Mouse (Mus musculus): ENCODE measurements around the gene Exosc9.

The Exosc9 gene
- long read RNA-seq, experiment 1, transcript Exosc9-201 (12 exons, 1,617 nt): major isoform, 30 of 38 reads
- long read RNA-seq, experiment 1, partial matches to known transcripts: 8 of 38 reads
- long read RNA-seq, experiment 1, other reads (novel, unspliced or antisense): 0 of 38 reads
- long read RNA-seq, experiment 2, transcript Exosc9-201 (12 exons, 1,617 nt): major isoform, 24 of 47 reads
- long read RNA-seq, experiment 2, partial matches to known transcripts: 17 of 47 reads
- long read RNA-seq, experiment 2, other reads (novel, unspliced or antisense): 6 of 47 reads

- intact Hi-C loops (cut with DNase I): no loop called here
These were observed at the start of gene Exosc9 for GRCm38 (mm10) chr3:36552406-36553047. Gene Exosc9, plus strand, starts transcription at chr3:36552606.

- intact Hi-C loops (cut with DNase I): no loop called here
These were observed 47.1 kb upstream of the Exosc9 start for GRCm38 (mm10) chr3:36505306-36505705.

- intact Hi-C loops (cut with DNase I): no loop called here
These were observed 46.3 kb upstream of the Exosc9 start for GRCm38 (mm10) chr3:36505809-36506735.

- intact Hi-C loops (cut with DNase I): no loop called here
These were observed 40.9 kb upstream of the Exosc9 start for GRCm38 (mm10) chr3:36511491-36511890.

DNA sequence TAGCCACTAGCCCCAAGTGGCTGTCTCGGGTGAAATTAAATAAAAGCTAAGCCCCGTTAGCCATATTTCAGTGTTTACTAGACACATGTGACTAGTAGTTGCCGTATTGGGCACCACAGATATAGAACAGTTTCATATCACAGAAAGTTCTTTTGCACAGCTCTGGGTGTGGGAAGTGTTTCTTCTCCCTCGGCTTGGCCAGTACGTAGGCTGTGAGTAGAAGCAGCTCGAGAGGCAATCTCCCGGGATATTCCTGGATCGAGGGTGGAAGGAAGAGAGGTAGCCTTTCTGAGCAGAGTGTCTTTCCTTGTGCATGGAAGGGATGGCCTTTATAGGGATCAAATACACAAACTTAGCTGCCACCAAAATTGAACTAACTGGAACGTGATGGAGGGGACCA is 36.2 kb upstream of the Exosc9 start:
- intact Hi-C loops (cut with DNase I): no loop called here

- intact Hi-C loops (cut with DNase I): no loop called here
These were observed 31.0 kb upstream of the Exosc9 start, which contains the start of gene Gm11549 for GRCm38 (mm10) chr3:36521073-36522060. Gene Gm11549, minus strand, starts transcription at chr3:36521813.

DNA sequence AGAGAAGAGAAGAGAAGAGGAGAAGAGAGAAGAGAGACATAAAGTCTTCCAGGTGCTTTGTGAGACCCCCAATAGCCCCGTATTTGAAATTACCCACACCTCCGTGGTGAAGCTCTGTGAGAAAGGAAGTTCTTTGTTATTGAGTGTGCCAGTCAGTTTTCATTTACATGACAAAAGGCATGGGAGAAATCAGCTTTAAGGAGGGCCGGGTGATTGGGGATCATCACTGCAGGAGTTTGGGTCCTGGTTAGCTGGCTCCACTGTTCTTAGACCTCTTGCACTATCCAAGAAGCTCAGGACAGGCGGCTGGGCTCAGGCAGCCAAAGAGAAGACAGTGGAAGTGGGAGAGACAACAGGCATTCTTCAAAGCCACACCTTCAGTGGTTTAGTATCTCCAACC is 30.3 kb upstream of the Exosc9 start:
- intact Hi-C loops (cut with DNase I): no loop called here

GRCm38 (mm10) chr3:36524466-36524865 is 27.9 kb upstream of the Exosc9 start:
- intact Hi-C loops (cut with DNase I): no loop called here

GRCm38 (mm10) chr3:36530345-36530744 is 22.1 kb upstream of the Exosc9 start:
- intact Hi-C loops (cut with DNase I): no loop called here

DNA sequence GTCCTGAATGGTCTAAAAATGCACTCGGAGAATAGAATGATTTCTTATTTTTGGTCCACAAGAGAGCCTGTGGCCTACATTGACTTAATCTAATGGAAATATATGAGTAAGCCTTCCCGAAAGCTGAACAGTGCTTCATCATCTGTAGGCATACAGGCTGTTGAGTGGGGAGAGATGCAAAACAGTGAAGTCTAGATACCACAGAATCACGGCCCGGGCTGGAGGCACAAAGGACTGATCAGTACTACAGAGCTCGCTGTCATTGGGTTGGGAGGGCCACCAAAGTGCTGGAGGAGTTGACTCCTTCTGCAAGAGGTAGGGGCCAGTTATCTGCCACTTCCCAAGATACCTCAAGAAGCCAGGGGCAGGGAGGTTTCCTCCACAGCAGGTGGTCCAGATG is 21.6 kb upstream of the Exosc9 start:
- intact Hi-C loops (cut with DNase I): no loop called here

DNA sequence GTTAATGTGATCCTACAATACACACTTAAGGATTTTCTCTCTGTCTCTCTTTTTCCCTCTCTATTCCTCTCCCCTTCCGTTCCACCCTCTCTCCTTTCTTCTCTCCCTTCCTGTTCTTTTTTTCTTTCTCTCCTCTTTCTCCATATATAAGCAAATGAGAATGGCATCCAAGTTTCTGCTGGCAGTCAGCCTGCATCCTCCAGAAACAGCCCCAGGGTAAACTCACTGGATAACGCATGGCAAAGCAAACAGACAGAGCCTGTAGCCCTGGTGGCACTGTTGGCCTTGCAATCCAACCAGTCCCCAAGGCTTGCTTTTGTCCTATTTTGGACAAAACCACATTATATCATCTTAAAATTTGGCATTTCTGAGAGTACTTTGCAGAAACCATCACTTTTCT is 21.2 kb upstream of the Exosc9 start:
- intact Hi-C loops (cut with DNase I): no loop called here

DNA sequence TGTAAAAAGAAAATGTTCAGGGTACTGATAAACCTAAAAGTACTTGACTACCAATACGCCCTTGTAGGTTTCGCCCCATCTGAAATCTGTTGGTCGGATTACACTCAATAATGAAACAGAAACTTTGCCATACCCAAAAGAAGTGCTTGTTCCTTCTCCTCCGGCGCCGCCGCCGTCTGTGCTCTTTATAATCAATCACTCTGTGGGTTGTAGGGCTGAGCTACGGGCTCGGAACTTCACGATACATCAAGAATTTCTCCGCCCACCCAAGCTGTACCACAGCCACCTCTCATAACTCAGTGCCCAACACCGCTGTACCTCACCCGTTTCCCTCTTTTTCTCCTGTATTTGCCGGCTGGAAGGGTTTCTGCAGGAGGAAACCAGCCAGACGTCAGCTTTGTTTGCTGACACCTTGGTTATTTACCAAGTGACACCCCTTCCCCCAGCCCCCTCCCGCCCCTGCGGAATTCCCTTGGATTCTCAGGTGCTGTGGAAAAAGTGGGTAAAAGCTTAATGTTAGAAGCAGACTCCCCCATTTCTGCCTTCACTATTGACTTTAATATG is 20.3 kb upstream of the Exosc9 start:
- intact Hi-C loops (cut with DNase I): no loop called here

DNA sequence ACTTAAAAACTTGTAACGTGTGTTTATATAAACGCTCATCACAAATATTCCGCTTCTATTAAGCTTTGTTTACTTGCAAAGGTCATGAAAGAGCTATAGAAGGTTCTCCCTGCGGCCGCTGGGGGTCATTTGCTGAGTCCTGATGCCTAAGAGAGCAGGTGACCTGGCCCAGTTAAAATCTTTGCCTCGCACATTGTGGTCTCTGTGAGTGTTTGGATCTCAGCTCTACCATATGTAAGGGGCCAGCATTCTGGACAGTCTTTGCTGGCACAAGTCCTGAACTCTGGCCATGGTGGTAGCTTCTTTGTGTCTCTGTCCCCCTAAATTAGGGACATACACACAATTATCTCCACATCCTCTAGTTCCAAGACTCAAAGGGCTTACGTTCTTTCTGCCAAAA is 19.7 kb upstream of the Exosc9 start:
- intact Hi-C loops (cut with DNase I): no loop called here

GRCm38 (mm10) chr3:36533201-36533672 is 19.2 kb upstream of the Exosc9 start:
- intact Hi-C loops (cut with DNase I): no loop called here

- intact Hi-C loops (cut with DNase I): no loop called here
These were observed 16.4 kb upstream of the Exosc9 start for GRCm38 (mm10) chr3:36536041-36536440.

- intact Hi-C loops (cut with DNase I): no loop called here
These were observed 14.5 kb upstream of the Exosc9 start for GRCm38 (mm10) chr3:36537701-36538470.

- intact Hi-C loops (cut with DNase I): no loop called here
These were observed 11.7 kb upstream of the Exosc9 start for GRCm38 (mm10) chr3:36540756-36541155.

- intact Hi-C loops (cut with DNase I): no loop called here
These were observed 11.0 kb upstream of the Exosc9 start for GRCm38 (mm10) chr3:36541399-36541798.

DNA sequence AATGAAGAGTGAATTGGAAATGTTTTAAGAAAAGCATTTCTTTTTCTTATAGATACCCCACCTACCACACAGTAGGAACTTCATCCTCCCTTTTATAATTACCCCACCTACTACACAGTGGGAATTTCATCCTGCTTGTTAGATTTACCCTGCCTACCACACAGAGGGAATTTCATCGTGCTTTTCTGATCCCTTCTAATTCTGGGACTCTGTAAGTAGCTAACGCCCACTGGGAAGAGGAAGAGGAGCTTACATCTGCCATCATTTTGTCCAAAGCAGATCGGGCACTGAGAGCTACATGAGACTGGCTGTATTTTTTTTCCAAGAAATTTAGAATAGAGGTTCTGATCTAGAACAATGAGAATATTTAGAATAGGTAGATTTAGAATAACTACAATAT is 7.4 kb upstream of the Exosc9 start:
- intact Hi-C loops (cut with DNase I): no loop called here
